Mouse (Mus musculus) hindbrain, postnatal 0 days (tissue): ENCODE measurements around the gene Plcb3. TPM values are rescaled to one million over a fixed set of nuclear protein-coding genes. Genes with fewer than 3 reads are reported as not detected.

Experiments
- ATAC-seq: fragments of 200-750 bp; cut with Nextera tagmentation; 2 replicates; pipeline ENCODE4 v1.8.0; 2017; ENCODE audit warnings: mild to moderate bottlenecking, moderate TSS enrichment, moderate library complexity
- DNase-seq: peaks from one replicate; pipeline ENCODE4 v3.0.0-alpha.2; 2015; ENCODE audit warnings: low spot score
- H3K27ac ChIP-seq: fragments of 300-500 bp; sonication (generic); 2 replicates; pipeline ENCODE4 v1.5.1; 2014; ENCODE audit warnings: mild to moderate bottlenecking
- H3K27me3 ChIP-seq: fragments of 300-500 bp; sonication (generic); 2 replicates; pipeline ENCODE4 v1.6.1; 2014; ENCODE audit warnings: low read length, mixed read lengths; ENCODE audit not compliant: insufficient read depth
- H3K36me3 ChIP-seq: fragments of 300-500 bp; sonication (generic); 2 replicates; pipeline ENCODE4 v1.6.1; 2014; ENCODE audit warnings: low read length, mixed read lengths; ENCODE audit not compliant: insufficient read depth
- H3K4me1 ChIP-seq: fragments of 300-500 bp; sonication (generic); 2 replicates; pipeline ENCODE4 v1.6.1; 2014; ENCODE audit warnings: antibody characterized with exemption, low read length, mixed read lengths; ENCODE audit not compliant: insufficient read depth
- H3K4me2 ChIP-seq: fragments of 300-500 bp; sonication (generic); 2 replicates; pipeline ENCODE4 v1.6.1; 2014; ENCODE audit warnings: low read depth, mild to moderate bottlenecking, low read length, moderate library complexity, mixed read lengths
- H3K4me3 ChIP-seq: fragments of 300-500 bp; sonication (generic); 2 replicates; pipeline ENCODE4 v1.5.1; 2014; ENCODE audit warnings: low read length
- H3K9ac ChIP-seq: fragments of 300-500 bp; sonication (generic); replicated peaks from 2 replicates; pipeline ENCODE4 v1.6.1; 2014; ENCODE audit warnings: mild to moderate bottlenecking, low read length, moderate library complexity, mixed read lengths
- H3K9me3 ChIP-seq: fragments of 300-500 bp; sonication (generic); 2 replicates; pipeline ENCODE4 v1.6.1; 2016; ENCODE audit warnings: low read length, mixed read lengths
- CTCF ChIP-seq: IDR thresholded peaks from 2 replicates; pipeline ENCODE4 v1.5.1; 2016; ENCODE audit warnings: antibody characterized with exemption, control low read depth, low read depth
- WGBS: fragments of 180-500 bp; shearing (Covaris S2); extraction: QIAGEN DNeasy Blood & Tissue Kit; methylation state at CpG from one replicate; pipeline ENCODE4 v1.1.7; 2014; 5-methylcytosine and 5-hydroxymethylcytosine counted together
- polyA plus RNA-seq: library from polyadenylated mRNA; unstranded; fragments of >200 nt; fragmentation: Nextera tagmentation; extraction: Ambion mirVana; gene quantifications from 2 replicates; pipeline ENCODE4 v1.2.1, GENCODE M21; 2015
- total RNA-seq: library from RNA; depleted of rRNA; stranded (reverse); fragments of >200 nt; gene quantifications from 2 replicates; pipeline ENCODE4 v1.2.3, GENCODE M21; 2014

Gene Plcb3
- total and polyA plus RNA-seq, 2 experiments from 2014 or later: 11.1 to 18.5 TPM

DNA sequence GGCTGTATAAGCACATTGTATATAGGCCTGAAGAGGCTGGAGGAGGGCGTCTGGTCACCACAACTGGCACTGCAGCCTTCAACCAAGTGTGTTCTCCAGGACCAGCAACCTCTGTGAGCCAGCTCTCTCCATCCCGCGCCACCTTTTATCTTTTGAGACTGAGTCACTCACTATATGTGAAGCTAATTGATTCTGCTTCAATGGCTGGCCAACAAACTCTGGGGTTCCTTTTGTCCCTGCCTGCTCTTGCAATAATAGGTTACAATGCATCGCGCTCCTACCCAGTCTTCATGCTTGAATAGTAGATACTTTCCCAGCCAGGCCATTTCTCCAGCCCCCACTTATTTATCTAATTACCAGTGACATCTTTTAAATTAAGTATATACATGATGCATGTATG is 7.4 kb upstream of the Plcb3 start:
- no peak for ATAC-seq

DNA sequence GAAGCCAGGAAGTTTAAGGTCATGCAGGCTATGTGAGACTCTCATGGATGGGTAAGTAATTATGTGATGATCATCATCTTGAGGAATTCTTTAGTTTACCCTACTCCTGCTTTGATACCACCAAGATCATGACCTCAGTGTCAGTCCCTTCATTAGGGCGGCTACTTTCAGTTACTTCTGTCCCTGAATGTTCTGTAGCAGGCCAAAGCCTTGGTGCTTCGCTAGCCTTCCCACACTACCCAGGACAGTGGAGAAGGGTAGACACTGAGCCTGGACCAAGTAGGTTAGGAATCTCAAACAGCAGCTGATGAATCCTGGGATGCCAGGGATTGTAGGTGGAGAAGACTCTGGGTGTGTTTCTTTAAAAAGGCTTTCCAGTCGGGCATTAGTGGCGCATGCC is 5.2 kb upstream of the Plcb3 start:
- Histone ChIP-seq H3K4me1 (peaks cover 25% of the 10 kb centered on the region), H3K9ac (0 out of 2 replicates have a peak overlapping the region, but pooled peaks have one; percentile 79), H3K36me3 (peaks cover 23% of the 10 kb centered on the region; the same call in 1 of the 2 replicates), H3K4me3 (no peak overlapping the region), H3K27me3 (no peaks in the 10 kb centered on the region), H3K4me2 (peak overlapping the region; percentile 76; the same call in 1 of the 2 replicates), H3K27ac (peak overlapping the region; percentile 96; the same call in 1 of the 2 replicates), H3K9me3 (no peaks in the 10 kb centered on the region)
- ATAC-seq (no peak), DNase-seq (no peak)
- 92% methylated on average over 4 of the region's 4 CpGs for WGBS
- no peak for TF ChIP-seq CTCF

More for the DNA sequence above, 7.4 kb upstream of the Plcb3 start:
- no peak overlapping the region for H3K4me3 ChIP-seq
- no peak overlapping the region for H3K27ac ChIP-seq
- no peak overlapping the region for H3K9ac ChIP-seq
- no peak overlapping the region for H3K4me2 ChIP-seq
- TF ChIP-seq CTCF: no peak
- no peaks in the 10 kb centered on the region for H3K27me3 ChIP-seq
- DNase-seq: no peak
- peaks cover 19% of the 10 kb centered on the region; the same call in 1 of the 2 replicates for H3K36me3 ChIP-seq
- peaks cover 14% of the 10 kb centered on the region for H3K4me1 ChIP-seq
- WGBS: 30% methylated on average over 5 of the region's 5 CpGs
- H3K9me3 ChIP-seq: no peaks in the 10 kb centered on the region

DNA sequence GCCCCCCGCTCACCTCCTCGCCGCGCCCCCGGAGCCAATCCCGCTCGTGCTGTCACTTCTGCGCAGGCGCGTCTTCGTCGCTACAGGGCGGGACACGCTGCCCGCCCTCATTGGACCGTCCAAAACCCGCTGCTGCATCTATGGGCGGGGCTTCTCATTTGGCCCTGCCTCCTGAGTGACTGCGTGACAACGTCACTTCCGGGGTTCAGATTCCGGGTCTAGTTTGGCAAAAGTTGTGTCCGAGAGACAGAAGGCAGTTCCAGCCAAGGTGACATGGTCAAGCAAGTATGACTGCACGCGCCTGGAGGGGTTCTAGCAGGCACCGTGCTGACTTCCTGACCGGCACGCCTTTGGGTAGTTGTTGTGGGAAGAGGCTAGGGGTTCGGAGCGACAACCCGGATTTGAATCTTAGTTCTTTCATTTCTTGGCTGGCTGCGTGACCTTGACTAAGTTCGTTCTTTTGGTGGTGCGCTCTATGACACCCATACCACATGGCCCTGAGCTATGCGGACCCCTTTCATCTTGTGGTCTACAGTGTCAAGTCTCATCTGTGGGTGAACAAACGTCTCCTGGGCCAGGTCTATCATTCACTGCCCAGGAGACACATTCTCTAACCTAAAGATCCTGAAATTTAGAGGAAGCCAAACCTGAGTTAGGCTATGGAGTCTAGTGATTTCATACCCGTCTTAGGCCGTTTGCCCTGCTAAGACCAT is 4.3 kb upstream of the Plcb3 start, which contains the start of gene Fkbp2:
Fkbp2 (minus strand) TSS at position 121 of the 713 bp plus-strand sequence.
- Histone ChIP-seq H3K4me2 (peak within 1 kb of the TSS; percentile 76), H3K4me1 (peaks cover 30% of the 10 kb centered on the region), H3K9ac (peak within 1 kb of the TSS; percentile 79), H3K36me3 (peaks cover 23% of the 10 kb centered on the region; the same call in 1 of the 2 replicates), H3K27me3 (no peaks in the 10 kb centered on the region), H3K4me3 (peak within 1 kb of the TSS; percentile 68), H3K9me3 (no peaks in the 10 kb centered on the region), H3K27ac (peak within 1 kb of the TSS; percentile 96)
- 2% methylated on average over 38 of the region's 38 CpGs for WGBS
- no peak for TF ChIP-seq CTCF
- DNase-seq (peak; percentile 100), ATAC-seq (peak; percentile 86)

DNA sequence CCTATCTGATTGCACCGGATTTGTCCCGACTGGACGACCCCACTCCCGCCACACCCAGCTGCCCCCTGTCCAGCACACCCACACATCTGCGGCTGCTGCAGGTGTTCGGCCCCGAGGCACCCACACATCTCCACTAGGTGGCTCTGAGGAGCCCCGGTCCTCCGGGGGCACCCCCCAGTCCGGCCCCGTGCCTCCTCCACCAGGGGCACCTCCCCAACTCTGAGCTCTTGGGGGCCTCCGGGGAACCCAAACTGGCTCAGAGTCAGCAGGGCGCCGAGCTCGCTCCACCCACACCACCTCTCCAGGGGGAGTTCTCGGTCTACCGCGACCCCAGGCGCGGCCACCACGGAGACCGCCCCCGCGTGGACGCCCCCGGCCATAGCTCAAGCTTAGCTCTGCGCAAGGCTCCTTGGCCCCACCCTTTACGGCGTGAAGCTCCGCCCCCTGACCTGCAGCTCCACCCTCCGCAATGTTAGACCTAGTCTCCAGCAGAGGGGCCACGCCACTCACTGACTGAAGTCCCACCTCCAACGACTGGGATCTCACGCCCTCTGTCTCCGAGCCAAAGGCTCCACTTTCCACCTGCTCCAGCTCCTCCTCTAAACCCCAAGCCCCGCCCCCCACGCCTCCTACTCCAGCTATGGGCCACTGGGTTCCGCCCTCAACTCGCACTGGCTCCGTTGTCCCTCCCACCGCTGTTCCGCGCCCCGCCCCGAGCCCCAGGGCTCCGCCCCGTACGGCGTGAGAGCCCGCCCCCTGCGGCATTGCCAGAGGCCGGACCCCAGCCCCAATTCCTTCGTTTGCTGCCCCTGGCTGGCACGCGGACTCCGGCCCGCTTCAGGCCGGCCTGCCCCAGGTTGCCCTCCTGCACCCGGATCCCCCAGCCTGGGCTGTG is 3.5 kb upstream of the Plcb3 start:
- Histone ChIP-seq H3K27ac (peak overlapping the region; percentile 96), H3K9ac (peak overlapping the region; percentile 79), H3K4me1 (peaks cover 30% of the 10 kb centered on the region), H3K9me3 (no peaks in the 10 kb centered on the region), H3K4me2 (peak overlapping the region; percentile 76), H3K27me3 (no peaks in the 10 kb centered on the region), H3K36me3 (peaks cover 16% of the 10 kb centered on the region; the same call in 1 of the 2 replicates), H3K4me3 (peak overlapping the region; percentile 68)
- peak; percentile 70 for TF ChIP-seq CTCF
- peak; percentile 92 for ATAC-seq
- WGBS: under 1% methylated on average over 44 of the region's 59 CpGs
- peak; percentile 99 for DNase-seq

DNA sequence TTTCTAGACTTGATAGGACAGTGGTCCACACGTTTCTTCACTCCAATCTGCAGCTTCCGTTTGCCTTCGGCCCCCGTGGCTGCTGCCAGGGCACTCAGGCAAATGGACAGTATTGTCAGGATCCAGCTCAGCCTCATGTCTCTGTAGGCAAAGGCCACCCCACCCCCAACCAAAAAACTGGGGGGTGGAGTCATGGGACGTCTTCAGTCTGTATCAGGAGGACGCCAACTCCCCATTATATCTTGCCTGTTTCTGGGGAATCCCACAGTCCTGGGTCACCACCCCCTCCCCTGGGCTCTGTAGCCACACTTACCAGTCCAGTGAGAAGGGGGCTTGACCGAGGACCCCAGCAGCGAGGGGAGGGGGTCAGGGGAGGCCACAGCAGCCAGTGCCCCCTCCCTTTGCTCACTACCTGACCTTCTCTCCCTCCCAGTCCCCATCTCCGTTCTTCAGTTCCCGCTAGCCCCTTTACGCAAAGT is 2.8 kb upstream of the Plcb3 start:
- H3K4me1 ChIP-seq: peaks cover 30% of the 10 kb centered on the region
- H3K9me3 ChIP-seq: no peaks in the 10 kb centered on the region
- peaks cover 14% of the 10 kb centered on the region; the same call in 1 of the 2 replicates for H3K36me3 ChIP-seq
- DNase-seq (no peak), ATAC-seq (no peak)
- 9% methylated on average over 11 of the region's 11 CpGs for WGBS
- H3K4me2 ChIP-seq: peak overlapping the region; percentile 76
- peak overlapping the region; percentile 79 for H3K9ac ChIP-seq
- no peaks in the 10 kb centered on the region for H3K27me3 ChIP-seq
- peak overlapping the region; percentile 68 for H3K4me3 ChIP-seq
- H3K27ac ChIP-seq: peak overlapping the region; percentile 96
- TF ChIP-seq CTCF: no peak

- peaks cover 30% of the 10 kb centered on the region for H3K4me1 ChIP-seq
- no peak for ATAC-seq
- H3K4me2 ChIP-seq: peak overlapping the region; percentile 76
- H3K27ac ChIP-seq: peak overlapping the region; percentile 96; the same call in 1 of the 2 replicates
- no peaks in the 10 kb centered on the region for H3K9me3 ChIP-seq
- TF ChIP-seq CTCF: no peak
- DNase-seq: no peak
- no peaks in the 10 kb centered on the region for H3K27me3 ChIP-seq
- peaks cover 10% of the 10 kb centered on the region; the same call in 1 of the 2 replicates for H3K36me3 ChIP-seq
- peak overlapping the region; percentile 79 for H3K9ac ChIP-seq
- peak overlapping the region; percentile 68 for H3K4me3 ChIP-seq
- 38% methylated on average over 3 of the region's 3 CpGs for whole genome bisulfite sequencing
Observed at GRCm38 (mm10) chr19:6978639-6978974, 2.3 kb upstream of the Plcb3 start.
